Mouse (Mus musculus): ENCODE measurements around the gene Thegl.
"Not testable (repeated sequence)": the region's sequence is repeated elsewhere in the genome, so short reads cannot be mapped to it uniquely, and the experiment has no call there.

Gene Thegl

GRCm38 (mm10) chr5:77015544-77016482 is at the start of gene Thegl:
Gene Thegl, plus strand, starts transcription at chr5:77016023.
- DNase-seq (ENCODE audit: inconsistent ontology term), result peak; percentile 86

GRCm38 (mm10) chr5:76969250-76969649 is 46.6 kb upstream of the Thegl start:
- no peak for DNase-seq (ENCODE audit: inconsistent ontology term)

GRCm38 (mm10) chr5:76971115-76971514 is 44.7 kb upstream of the Thegl start:
- not testable (repeated sequence) for DNase-seq (ENCODE audit: inconsistent ontology term)

GRCm38 (mm10) chr5:76973488-76973887 is 42.3 kb upstream of the Thegl start:
- DNase-seq (ENCODE audit: inconsistent ontology term), result no peak

- DNase-seq (ENCODE audit: inconsistent ontology term), result no peak
Observed at GRCm38 (mm10) chr5:76974207-76974553, 41.6 kb upstream of the Thegl start.

- DNase-seq (ENCODE audit: inconsistent ontology term), result peak; percentile 95
Observed at GRCm38 (mm10) chr5:76974554-76975285, 41.1 kb upstream of the Thegl start, which contains the start of gene Srp72. Gene Srp72, plus strand, starts transcription at chr5:76974683.

GRCm38 (mm10) chr5:76975736-76976135 is 40.1 kb upstream of the Thegl start:
- DNase-seq (ENCODE audit: inconsistent ontology term), result no peak

GRCm38 (mm10) chr5:76984015-76984414 is 31.8 kb upstream of the Thegl start:
- no peak for DNase-seq (ENCODE audit: inconsistent ontology term)

- no peak for DNase-seq (ENCODE audit: inconsistent ontology term)
Observed at GRCm38 (mm10) chr5:76990789-76991188, 25.0 kb upstream of the Thegl start.

- DNase-seq (ENCODE audit: inconsistent ontology term), result no peak
Observed at GRCm38 (mm10) chr5:76993174-76993814, 22.5 kb upstream of the Thegl start.

GRCm38 (mm10) chr5:76998416-76998815 is 17.4 kb upstream of the Thegl start:
- DNase-seq (ENCODE audit: inconsistent ontology term), result no peak

- no peak for DNase-seq (ENCODE audit: inconsistent ontology term)
Observed at GRCm38 (mm10) chr5:77001192-77001591, 14.6 kb upstream of the Thegl start.

- no peak for DNase-seq (ENCODE audit: inconsistent ontology term)
Observed at GRCm38 (mm10) chr5:77004051-77004821, 11.6 kb upstream of the Thegl start, which contains the start of gene Arl9. Gene Arl9, plus strand, starts transcription at chr5:77004055.

- no peak for DNase-seq (ENCODE audit: inconsistent ontology term)
Observed at GRCm38 (mm10) chr5:77010352-77010751, 5.5 kb upstream of the Thegl start.

- no peak for DNase-seq (ENCODE audit: inconsistent ontology term)
Observed at GRCm38 (mm10) chr5:77011082-77011481, 4.7 kb upstream of the Thegl start.

GRCm38 (mm10) chr5:77013171-77013570 is 2.7 kb upstream of the Thegl start:
- no peak for DNase-seq (ENCODE audit: inconsistent ontology term)

- DNase-seq (ENCODE audit: inconsistent ontology term), result no peak
Observed at GRCm38 (mm10) chr5:77028034-77028433, 12.2 kb downstream of the Thegl start.

GRCm38 (mm10) chr5:77029735-77030134 is 13.9 kb downstream of the Thegl start:
- peak; percentile 20 for DNase-seq (ENCODE audit: inconsistent ontology term)

- DNase-seq (ENCODE audit: inconsistent ontology term), result not testable (repeated sequence)
Observed at GRCm38 (mm10) chr5:77035101-77035500, 19.3 kb downstream of the Thegl start.

- no peak for DNase-seq (ENCODE audit: inconsistent ontology term)
Observed at GRCm38 (mm10) chr5:77038451-77038850, 22.6 kb downstream of the Thegl start.

- DNase-seq (ENCODE audit: inconsistent ontology term), result no peak
Observed at GRCm38 (mm10) chr5:77039391-77039790, 23.6 kb downstream of the Thegl start.

All from Muller cell, postnatal 12 days (primary cell).